Comparison of ENCODE assay signal across 13 mouse cellular contexts in the genomic region with DNA sequence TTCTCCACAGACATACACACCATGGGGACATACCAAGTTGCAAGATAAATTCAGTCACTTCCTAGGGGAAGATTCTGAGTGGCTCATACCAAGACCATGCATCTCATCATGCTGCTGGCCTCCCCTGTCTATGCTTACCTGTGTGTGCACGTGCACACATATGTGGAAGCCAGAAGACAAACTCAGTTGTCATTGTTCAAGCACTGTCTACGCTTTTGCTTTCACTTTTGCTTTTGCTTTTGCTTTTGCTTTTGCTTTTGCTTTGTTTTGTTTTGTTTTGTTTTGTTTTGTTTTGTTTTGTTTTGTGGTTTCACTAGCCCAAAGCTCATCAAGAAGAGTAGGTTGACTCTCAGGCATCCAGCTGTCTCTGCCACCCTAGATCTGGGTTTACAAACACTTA.
"Had no signal": no experiment of that assay in that cellular context is flagged by ENCODE, and none has a peak within 500 bp of the region (broad histone marks: within the 10 kb centered on the region; RNA-seq: fewer than 3 reads in every experiment).

No protein-coding gene starts in this region.

- H3K4me3 ChIP-seq: left cerebral cortex, adult 2 months; limb, embryonic 12.5 days; liver, embryonic 15.5 days; midbrain, embryonic 13.5 days; neural tube, embryonic 15.5 days had no signal

- H3K4me2 ChIP-seq: limb, embryonic 12.5 days; liver, embryonic 11.5 days; liver, embryonic 15.5 days; midbrain, embryonic 13.5 days; neural tube, embryonic 15.5 days had no signal

- H3K9ac ChIP-seq: limb, embryonic 12.5 days; liver, embryonic 15.5 days; midbrain, embryonic 13.5 days; neural tube, embryonic 15.5 days had no signal

- DNase-seq: kidney, adult 8-10 months; kidney, postnatal 25 days; lung, adult 2 months; lung, postnatal 36 days; thymus, adult 18-20 months; thymus, postnatal 14 days had no signal

- H3K4me1 ChIP-seq: liver, embryonic 15.5 days had no signal

- H3K27me3 ChIP-seq: limb, embryonic 12.5 days; liver, embryonic 15.5 days; neural tube, embryonic 15.5 days had no signal

- ATAC-seq: lung, postnatal 0 days; midbrain, embryonic 13.5 days had no signal

- H3K27ac ChIP-seq: left cerebral cortex, adult 2 months; limb, embryonic 12.5 days; liver, embryonic 15.5 days; midbrain, embryonic 13.5 days; neural tube, embryonic 15.5 days had no signal

- H3K36me3 ChIP-seq: limb, embryonic 12.5 days; liver, embryonic 15.5 days; midbrain, embryonic 13.5 days; neural tube, embryonic 15.5 days had no signal

- H3K9me3 ChIP-seq: limb, embryonic 12.5 days; liver, embryonic 15.5 days; midbrain, embryonic 13.5 days; neural tube, embryonic 15.5 days had no signal
